Mouse (Mus musculus) retina, embryonic 14.5 days (tissue): ENCODE measurements around the gene Fgf14.
"Not testable (repeated sequence)": the region's sequence is repeated elsewhere in the genome, so short reads cannot be mapped to it uniquely, and the experiment has no call there.

Experiments
- DNase-seq: peaks from one replicate; pipeline ENCODE4 v3.0.0-alpha.2; 2015; ENCODE audit warnings: low spot score

The Fgf14 gene

GRCm38 (mm10) chr14:124474066-124474667 is 202.8 kb downstream of the Fgf14 start:
- DNase-seq = no peak

DNA sequence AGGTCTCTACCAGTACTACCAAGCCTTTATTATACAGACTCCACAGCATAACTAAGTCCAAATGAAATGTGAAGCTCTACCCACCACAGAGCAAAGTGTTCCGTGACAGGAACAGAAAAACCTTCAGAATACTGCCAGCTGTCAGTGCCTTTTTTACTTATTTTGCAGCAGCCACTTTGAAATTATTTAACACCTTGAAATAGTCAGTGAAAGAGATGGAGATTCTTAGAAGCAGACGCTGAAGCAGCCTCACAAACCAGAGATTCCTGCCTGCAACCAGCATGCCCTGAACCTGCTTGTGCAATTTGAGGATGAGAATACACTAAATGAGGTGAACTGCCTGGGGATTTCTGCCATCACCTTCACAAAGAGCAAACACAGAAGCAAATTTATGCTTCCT is 206.0 kb downstream of the Fgf14 start:
- no peak for DNase-seq

- no peak for DNase-seq
Measured at GRCm38 (mm10) chr14:124455120-124455519, 221.8 kb downstream of the Fgf14 start.

- DNase-seq = no peak
Measured at GRCm38 (mm10) chr14:124446096-124446840, 230.7 kb downstream of the Fgf14 start.

GRCm38 (mm10) chr14:124444831-124445230 is 232.1 kb downstream of the Fgf14 start:
- no peak for DNase-seq

DNA sequence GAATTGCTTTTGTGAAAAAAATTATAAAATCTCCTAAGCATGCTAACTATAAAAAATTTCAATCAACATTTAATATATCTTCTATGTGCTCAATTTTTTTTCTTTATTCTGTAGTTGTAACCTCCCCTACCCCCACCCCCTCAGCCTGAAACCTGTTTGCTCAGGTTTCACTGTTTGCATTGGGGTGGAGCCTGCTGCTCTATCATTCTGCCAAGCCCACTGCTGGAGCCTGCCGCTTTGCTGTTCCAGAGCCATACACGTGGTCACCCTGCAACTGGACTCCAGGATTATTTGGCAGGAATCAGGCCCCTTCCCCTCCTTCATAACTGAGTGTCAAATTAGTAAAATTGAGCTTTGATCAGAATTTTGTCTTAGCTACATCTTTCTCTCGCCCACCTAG is 237.6 kb downstream of the Fgf14 start:
- DNase-seq = not testable (repeated sequence)

GRCm38 (mm10) chr14:124411890-124412289 is 265.0 kb downstream of the Fgf14 start:
- DNase-seq = no peak

- peak; percentile 74 for DNase-seq
Measured at GRCm38 (mm10) chr14:124410945-124411344, 266.0 kb downstream of the Fgf14 start.

- no peak for DNase-seq
Measured at GRCm38 (mm10) chr14:124328391-124328790, 348.5 kb downstream of the Fgf14 start.

- no peak for DNase-seq
Measured at GRCm38 (mm10) chr14:124319017-124319718, 357.8 kb downstream of the Fgf14 start.

DNA sequence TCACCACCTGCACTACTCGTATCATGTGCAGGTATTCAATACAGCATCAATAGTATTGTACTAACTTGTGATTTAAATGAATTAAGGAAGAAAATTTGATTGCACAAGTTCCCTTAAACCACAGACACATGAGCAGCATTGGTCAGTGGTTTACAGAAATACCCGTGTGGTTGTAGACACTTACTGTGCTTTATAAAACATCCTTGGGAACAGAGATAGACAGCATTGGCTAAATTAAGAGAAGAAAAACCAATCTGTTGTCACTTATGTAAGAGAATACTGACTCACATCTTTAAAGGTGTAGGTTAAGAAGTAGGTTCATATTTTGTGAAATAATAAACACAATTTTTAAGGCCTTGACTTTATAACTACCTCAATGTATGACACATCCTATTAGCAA is 361.4 kb downstream of the Fgf14 start:
- no peak for DNase-seq

- no peak for DNase-seq
Measured at GRCm38 (mm10) chr14:124287027-124287426, 389.9 kb downstream of the Fgf14 start.

DNA sequence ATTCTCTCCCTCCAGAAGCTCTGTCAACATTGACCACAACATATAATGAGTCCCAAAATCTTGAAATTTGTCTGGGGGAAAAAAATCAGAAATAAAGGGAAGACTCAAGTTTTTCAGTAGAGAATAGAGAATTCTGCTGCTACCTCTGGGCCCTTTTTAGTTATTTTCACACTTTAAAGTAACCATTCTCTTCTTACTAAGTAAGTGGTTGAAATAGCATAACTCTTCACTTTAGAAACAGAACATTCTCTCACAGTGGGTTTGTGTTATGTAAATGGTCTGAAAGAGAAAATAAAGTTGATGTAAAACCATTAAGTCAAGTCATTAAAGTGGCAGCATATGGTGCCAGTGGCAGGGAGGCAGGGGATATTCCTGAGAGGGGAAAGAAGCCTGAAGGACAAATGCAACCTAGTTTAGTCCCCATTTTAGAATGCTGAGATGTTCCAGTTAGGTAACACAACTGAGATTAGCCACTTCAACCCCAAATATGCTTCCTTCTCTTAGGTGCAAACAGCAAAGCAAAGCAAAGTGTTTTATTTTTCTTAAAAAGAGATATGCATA is 398.5 kb downstream of the Fgf14 start:
- DNase-seq = no peak

- no peak for DNase-seq
Measured at GRCm38 (mm10) chr14:124266977-124267376, 409.9 kb downstream of the Fgf14 start.

- no peak for DNase-seq
Measured at GRCm38 (mm10) chr14:124264541-124265059, 412.3 kb downstream of the Fgf14 start.

- DNase-seq = no peak
Measured at GRCm38 (mm10) chr14:124263199-124263598, 413.7 kb downstream of the Fgf14 start.

DNA sequence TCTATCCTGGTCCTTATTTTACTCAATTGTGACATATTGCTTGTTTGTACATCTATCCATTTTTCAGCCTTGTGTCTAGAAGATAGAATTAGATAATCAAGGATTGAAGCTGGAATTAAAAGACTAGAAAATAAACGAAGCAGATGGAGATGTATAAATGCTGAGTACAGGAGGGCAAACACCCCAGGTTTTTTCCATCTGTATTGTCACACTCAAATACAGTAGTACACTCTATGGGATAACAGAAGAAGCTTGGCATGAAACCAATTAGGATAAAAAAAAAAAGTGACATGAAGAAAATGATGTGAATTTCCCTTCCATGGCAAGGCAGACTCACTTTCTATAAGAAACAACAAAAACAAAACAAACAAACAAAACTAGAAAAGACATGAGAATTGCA is 429.4 kb downstream of the Fgf14 start:
- DNase-seq = no peak

DNA sequence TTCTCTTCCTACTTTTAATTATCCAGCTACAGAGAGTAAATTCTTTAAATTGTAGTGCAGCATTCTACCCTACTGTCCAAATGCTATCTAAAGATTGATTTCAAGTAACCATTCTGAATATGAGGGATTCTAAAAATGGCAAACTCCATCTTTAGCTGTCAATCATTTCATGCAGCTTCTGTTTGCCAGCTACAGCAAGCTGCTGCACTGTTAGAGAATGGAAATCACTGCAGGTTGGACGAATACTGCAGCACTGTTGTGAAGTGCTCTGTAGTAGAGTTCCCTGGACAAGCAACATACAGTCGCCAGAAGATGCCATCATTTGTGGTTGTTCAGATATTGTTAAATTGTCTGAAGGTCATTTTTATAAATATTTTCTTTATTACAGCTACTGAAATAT is 453.5 kb downstream of the Fgf14 start:
- DNase-seq = no peak

DNA sequence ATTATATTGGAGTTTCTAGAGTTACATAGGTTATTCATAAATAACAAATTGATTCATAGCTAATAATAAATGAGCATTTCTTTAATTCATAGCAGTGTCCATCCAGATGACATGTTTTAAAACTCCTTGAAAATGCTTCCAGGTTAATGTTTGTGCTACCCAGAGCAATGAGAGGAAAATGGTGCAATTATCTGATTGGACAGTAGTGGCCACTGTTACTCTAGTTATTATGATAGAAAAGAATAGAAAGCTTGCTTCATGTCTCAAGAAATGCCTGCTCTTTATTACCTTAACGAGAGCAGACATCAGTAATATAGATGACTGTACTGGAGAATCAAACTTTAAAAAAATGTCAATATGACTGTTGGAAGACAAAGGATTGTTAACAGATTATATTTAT is 454.5 kb downstream of the Fgf14 start:
- DNase-seq = peak; percentile 78

- DNase-seq = peak; percentile 28
Measured at GRCm38 (mm10) chr14:124220979-124221378, 455.9 kb downstream of the Fgf14 start.

GRCm38 (mm10) chr14:124195806-124196205 is 481.1 kb downstream of the Fgf14 start:
- peak; percentile 50 for DNase-seq

GRCm38 (mm10) chr14:124195331-124195730 is 481.6 kb downstream of the Fgf14 start:
- peak; percentile 63 for DNase-seq

DNA sequence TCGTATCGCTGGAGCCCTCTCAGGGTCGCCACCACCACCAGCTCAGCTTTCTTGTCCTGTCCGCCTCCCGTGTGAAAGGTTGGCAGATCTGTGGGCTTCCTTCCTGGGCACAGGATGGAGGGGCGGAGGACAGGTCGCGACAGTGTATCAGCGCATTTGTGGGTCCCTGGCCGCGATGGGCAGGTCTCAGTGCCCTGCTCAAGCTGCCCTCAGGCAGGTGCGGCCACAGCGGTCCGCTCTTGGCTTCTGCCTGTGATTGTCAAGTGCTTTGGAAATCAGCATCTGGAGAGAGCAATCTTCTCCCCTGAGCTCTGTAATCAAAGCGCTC is 484.1 kb downstream of the Fgf14 start:
- DNase-seq = peak; percentile 25
